Mouse (Mus musculus): ENCODE measurements at regions not wholly inside any gene's neighbourhood (a gene's known extent, or its start where the extent isn't known, plus 50 kb on each side); places are given as distances from the start of the nearest gene placed in this dataset.

- Histone ChIP-seq H3K4me2 (ENCODE audit: low read depth, low read length) (no peak overlapping the region), H3K4me3 (ENCODE audit: low read depth, low read length) (no peak overlapping the region), H3K4me1 (ENCODE audit: control insufficient read depth, insufficient read depth, low read length) (no peaks in the 10 kb centered on the region), H3K9me3 (ENCODE audit: control insufficient read depth, low read length) (no peaks in the 10 kb centered on the region), H3K9ac (replicated peaks; ENCODE audit: low read depth, low read length) (no peak overlapping the region), H3K36me3 (ENCODE audit: control insufficient read depth, insufficient read depth, low read length) (no peaks in the 10 kb centered on the region), H3K27ac (ENCODE audit: low read depth, low read length) (no peak overlapping the region), H3K27me3 (ENCODE audit: control insufficient read depth, insufficient read depth, low read length) (no peaks in the 10 kb centered on the region)
- 37% methylated on average over 5 of the region's 5 CpGs for WGBS
- ATAC-seq (ENCODE audit: low read depth) = no peak
Observed at GRCm38 (mm10) chr10:29686982-29687381, 151.3 kb upstream of the Rspo3 start.

GRCm38 (mm10) chr10:29674377-29674776 is 138.7 kb upstream of the Rspo3 start:
- H3K27me3 ChIP-seq (ENCODE audit: control insufficient read depth, insufficient read depth, low read length) = no peaks in the 10 kb centered on the region
- no peak overlapping the region for H3K4me2 ChIP-seq (ENCODE audit: low read depth, low read length)
- no peaks in the 10 kb centered on the region for H3K36me3 ChIP-seq (ENCODE audit: control insufficient read depth, insufficient read depth, low read length)
- H3K4me1 ChIP-seq (ENCODE audit: control insufficient read depth, insufficient read depth, low read length) = no peaks in the 10 kb centered on the region
- peak; percentile 38; the same call in 1 of the 2 replicates for ATAC-seq (ENCODE audit: low read depth)
- H3K4me3 ChIP-seq (ENCODE audit: low read depth, low read length) = no peak overlapping the region
- H3K9ac ChIP-seq (replicated peaks; ENCODE audit: low read depth, low read length) = no peak overlapping the region
- WGBS = 32% methylated on average over 3 of the region's 3 CpGs
- no peak overlapping the region for H3K27ac ChIP-seq (ENCODE audit: low read depth, low read length)
- H3K9me3 ChIP-seq (ENCODE audit: control insufficient read depth, low read length) = no peaks in the 10 kb centered on the region

GRCm38 (mm10) chr10:29661752-29662151 is 126.1 kb upstream of the Rspo3 start:
- H3K36me3 ChIP-seq (ENCODE audit: control insufficient read depth, insufficient read depth, low read length) = no peaks in the 10 kb centered on the region
- H3K4me1 ChIP-seq (ENCODE audit: control insufficient read depth, insufficient read depth, low read length) = no peaks in the 10 kb centered on the region
- 27% methylated on average over 1 of the region's 1 CpGs for WGBS
- H3K9me3 ChIP-seq (ENCODE audit: control insufficient read depth, low read length) = no peaks in the 10 kb centered on the region
- no peak overlapping the region for H3K4me3 ChIP-seq (ENCODE audit: low read depth, low read length)
- no peak overlapping the region for H3K9ac ChIP-seq (replicated peaks; ENCODE audit: low read depth, low read length)
- no peak overlapping the region for H3K27ac ChIP-seq (ENCODE audit: low read depth, low read length)
- H3K4me2 ChIP-seq (ENCODE audit: low read depth, low read length) = no peak overlapping the region
- H3K27me3 ChIP-seq (ENCODE audit: control insufficient read depth, insufficient read depth, low read length) = no peaks in the 10 kb centered on the region
- no peak for ATAC-seq (ENCODE audit: low read depth)

GRCm38 (mm10) chr10:29640249-29640648 is 104.6 kb upstream of the Rspo3 start:
- Histone ChIP-seq H3K36me3 (ENCODE audit: control insufficient read depth, insufficient read depth, low read length) (no peaks in the 10 kb centered on the region), H3K4me1 (ENCODE audit: control insufficient read depth, insufficient read depth, low read length) (no peaks in the 10 kb centered on the region), H3K4me3 (ENCODE audit: low read depth, low read length) (no peak overlapping the region), H3K9ac (replicated peaks; ENCODE audit: low read depth, low read length) (no peak overlapping the region), H3K27ac (ENCODE audit: low read depth, low read length) (no peak overlapping the region), H3K27me3 (ENCODE audit: control insufficient read depth, insufficient read depth, low read length) (no peaks in the 10 kb centered on the region), H3K9me3 (ENCODE audit: control insufficient read depth, low read length) (no peaks in the 10 kb centered on the region), H3K4me2 (ENCODE audit: low read depth, low read length) (no peak overlapping the region)
- ATAC-seq (ENCODE audit: low read depth) = no peak
- 66% methylated on average over 1 of the region's 1 CpGs for WGBS

- Histone ChIP-seq H3K4me1 (ENCODE audit: control insufficient read depth, insufficient read depth, low read length) (no peaks in the 10 kb centered on the region), H3K9me3 (ENCODE audit: control insufficient read depth, low read length) (no peaks in the 10 kb centered on the region), H3K36me3 (ENCODE audit: control insufficient read depth, insufficient read depth, low read length) (no peaks in the 10 kb centered on the region), H3K4me2 (ENCODE audit: low read depth, low read length) (no peak overlapping the region), H3K27me3 (ENCODE audit: control insufficient read depth, insufficient read depth, low read length) (no peaks in the 10 kb centered on the region), H3K4me3 (ENCODE audit: low read depth, low read length) (no peak overlapping the region), H3K9ac (replicated peaks; ENCODE audit: low read depth, low read length) (no peak overlapping the region), H3K27ac (ENCODE audit: low read depth, low read length) (no peak overlapping the region)
- 36% methylated on average over 5 of the region's 5 CpGs for WGBS
- no peak for ATAC-seq (ENCODE audit: low read depth)
Observed at GRCm38 (mm10) chr10:29635828-29636227, 100.2 kb upstream of the Rspo3 start.

- Histone ChIP-seq H3K4me2 (ENCODE audit: low read depth, low read length) (no peak overlapping the region), H3K27ac (ENCODE audit: low read depth, low read length) (no peak overlapping the region), H3K27me3 (ENCODE audit: control insufficient read depth, insufficient read depth, low read length) (no peaks in the 10 kb centered on the region), H3K9ac (replicated peaks; ENCODE audit: low read depth, low read length) (no peak overlapping the region), H3K9me3 (ENCODE audit: control insufficient read depth, low read length) (no peaks in the 10 kb centered on the region), H3K4me1 (ENCODE audit: control insufficient read depth, insufficient read depth, low read length) (no peaks in the 10 kb centered on the region), H3K36me3 (ENCODE audit: control insufficient read depth, insufficient read depth, low read length) (no peaks in the 10 kb centered on the region), H3K4me3 (ENCODE audit: low read depth, low read length) (no peak overlapping the region)
- WGBS = 8% methylated on average over 4 of the region's 4 CpGs
- no peak for ATAC-seq (ENCODE audit: low read depth)
Observed at GRCm38 (mm10) chr10:29595455-29595854, 59.8 kb upstream of the Rspo3 start.

GRCm38 (mm10) chr10:29594969-29595368 is 59.3 kb upstream of the Rspo3 start:
- Histone ChIP-seq H3K9ac (replicated peaks; ENCODE audit: low read depth, low read length) (no peak overlapping the region), H3K9me3 (ENCODE audit: control insufficient read depth, low read length) (no peaks in the 10 kb centered on the region), H3K36me3 (ENCODE audit: control insufficient read depth, insufficient read depth, low read length) (no peaks in the 10 kb centered on the region), H3K4me2 (ENCODE audit: low read depth, low read length) (no peak overlapping the region), H3K27me3 (ENCODE audit: control insufficient read depth, insufficient read depth, low read length) (no peaks in the 10 kb centered on the region), H3K27ac (ENCODE audit: low read depth, low read length) (no peak overlapping the region), H3K4me3 (ENCODE audit: low read depth, low read length) (no peak overlapping the region), H3K4me1 (ENCODE audit: control insufficient read depth, insufficient read depth, low read length) (no peaks in the 10 kb centered on the region)
- ATAC-seq (ENCODE audit: low read depth) = no peak
- 28% methylated on average over 1 of the region's 1 CpGs for WGBS

- H3K4me2 ChIP-seq (ENCODE audit: low read depth, low read length) = no peak overlapping the region
- H3K9me3 ChIP-seq (ENCODE audit: control insufficient read depth, low read length) = no peaks in the 10 kb centered on the region
- H3K4me3 ChIP-seq (ENCODE audit: low read depth, low read length) = no peak overlapping the region
- ATAC-seq (ENCODE audit: low read depth) = no peak
- H3K36me3 ChIP-seq (ENCODE audit: control insufficient read depth, insufficient read depth, low read length) = no peaks in the 10 kb centered on the region
- H3K9ac ChIP-seq (replicated peaks; ENCODE audit: low read depth, low read length) = no peak overlapping the region
- 57% methylated on average over 3 of the region's 3 CpGs for WGBS
- H3K27ac ChIP-seq (ENCODE audit: low read depth, low read length) = no peak overlapping the region
- no peaks in the 10 kb centered on the region for H3K27me3 ChIP-seq (ENCODE audit: control insufficient read depth, insufficient read depth, low read length)
- no peaks in the 10 kb centered on the region for H3K4me1 ChIP-seq (ENCODE audit: control insufficient read depth, insufficient read depth, low read length)
Observed at GRCm38 (mm10) chr10:29592906-29593305, 57.2 kb upstream of the Rspo3 start.

GRCm38 (mm10) chr10:29590187-29590586 is 54.5 kb upstream of the Rspo3 start:
- H3K4me1 ChIP-seq (ENCODE audit: control insufficient read depth, insufficient read depth, low read length) = no peaks in the 10 kb centered on the region
- H3K27ac ChIP-seq (ENCODE audit: low read depth, low read length) = no peak overlapping the region
- H3K27me3 ChIP-seq (ENCODE audit: control insufficient read depth, insufficient read depth, low read length) = no peaks in the 10 kb centered on the region
- H3K9ac ChIP-seq (replicated peaks; ENCODE audit: low read depth, low read length) = no peak overlapping the region
- no peak overlapping the region for H3K4me3 ChIP-seq (ENCODE audit: low read depth, low read length)
- ATAC-seq (ENCODE audit: low read depth) = no peak
- H3K36me3 ChIP-seq (ENCODE audit: control insufficient read depth, insufficient read depth, low read length) = no peaks in the 10 kb centered on the region
- H3K4me2 ChIP-seq (ENCODE audit: low read depth, low read length) = no peak overlapping the region
- H3K9me3 ChIP-seq (ENCODE audit: control insufficient read depth, low read length) = no peaks in the 10 kb centered on the region

GRCm38 (mm10) chr10:29589739-29590138 is 54.1 kb upstream of the Rspo3 start:
- no peak overlapping the region for H3K27ac ChIP-seq (ENCODE audit: low read depth, low read length)
- no peaks in the 10 kb centered on the region for H3K4me1 ChIP-seq (ENCODE audit: control insufficient read depth, insufficient read depth, low read length)
- H3K36me3 ChIP-seq (ENCODE audit: control insufficient read depth, insufficient read depth, low read length) = no peaks in the 10 kb centered on the region
- no peak overlapping the region for H3K4me3 ChIP-seq (ENCODE audit: low read depth, low read length)
- ATAC-seq (ENCODE audit: low read depth) = no peak
- no peak overlapping the region for H3K4me2 ChIP-seq (ENCODE audit: low read depth, low read length)
- no peak overlapping the region for H3K9ac ChIP-seq (replicated peaks; ENCODE audit: low read depth, low read length)
- no peaks in the 10 kb centered on the region for H3K27me3 ChIP-seq (ENCODE audit: control insufficient read depth, insufficient read depth, low read length)
- H3K9me3 ChIP-seq (ENCODE audit: control insufficient read depth, low read length) = no peaks in the 10 kb centered on the region

All from neural tube, embryonic 14.5 days (tissue).